Mouse (Mus musculus): ENCODE data around the gene Ksr2.

Gene Ksr2

GRCm38 (mm10) chr5:117697589-117697988 is 283.8 kb downstream of the Ksr2 start:
- DNase-seq, result no peak

- DNase-seq, result no peak
Measured at GRCm38 (mm10) chr5:117704371-117704770, 290.6 kb downstream of the Ksr2 start.

- DNase-seq, result no peak
Measured at GRCm38 (mm10) chr5:117706633-117707032, 292.8 kb downstream of the Ksr2 start.

- DNase-seq, result no peak
Measured at GRCm38 (mm10) chr5:117709306-117709705, 295.5 kb downstream of the Ksr2 start.

GRCm38 (mm10) chr5:117711636-117712035 is 297.8 kb downstream of the Ksr2 start:
- DNase-seq, result no peak

GRCm38 (mm10) chr5:117712207-117712606 is 298.4 kb downstream of the Ksr2 start:
- DNase-seq, result no peak

- DNase-seq, result no peak
Measured at GRCm38 (mm10) chr5:117717120-117717519, 303.3 kb downstream of the Ksr2 start.

- DNase-seq, result no peak
Measured at GRCm38 (mm10) chr5:117723316-117723715, 309.5 kb downstream of the Ksr2 start.

GRCm38 (mm10) chr5:117726548-117726947 is 312.7 kb downstream of the Ksr2 start:
- no peak for DNase-seq

GRCm38 (mm10) chr5:117727138-117727537 is 313.3 kb downstream of the Ksr2 start:
- DNase-seq, result no peak

GRCm38 (mm10) chr5:117731311-117731710 is 317.5 kb downstream of the Ksr2 start:
- DNase-seq, result no peak

- DNase-seq, result no peak
Measured at GRCm38 (mm10) chr5:117744654-117745178, 330.9 kb downstream of the Ksr2 start.

- no peak for DNase-seq
Measured at GRCm38 (mm10) chr5:117749353-117749752, 335.6 kb downstream of the Ksr2 start.

- no peak for DNase-seq
Measured at GRCm38 (mm10) chr5:117757696-117758482, 344.1 kb downstream of the Ksr2 start.

- DNase-seq, result no peak
Measured at GRCm38 (mm10) chr5:117761181-117761832, 347.5 kb downstream of the Ksr2 start.

- no peak for DNase-seq
Measured at GRCm38 (mm10) chr5:117764496-117764895, 350.7 kb downstream of the Ksr2 start.

- no peak for DNase-seq
Measured at GRCm38 (mm10) chr5:117779175-117779574, 365.4 kb downstream of the Ksr2 start.

- DNase-seq, result no peak
Measured at GRCm38 (mm10) chr5:117780681-117781080, 366.9 kb downstream of the Ksr2 start, which contains the start of gene Nos1. Nos1 (plus strand) TSS chr5:117781032.

GRCm38 (mm10) chr5:117781178-117781577 is 367.4 kb downstream of the Ksr2 start:
- no peak for DNase-seq

- no peak for DNase-seq
Measured at GRCm38 (mm10) chr5:117790071-117790470, 376.3 kb downstream of the Ksr2 start.

- no peak for DNase-seq
Measured at GRCm38 (mm10) chr5:117791875-117792274, 378.1 kb downstream of the Ksr2 start.

GRCm38 (mm10) chr5:117800849-117801248 is 387.0 kb downstream of the Ksr2 start:
- DNase-seq, result no peak

- no peak for DNase-seq
Measured at GRCm38 (mm10) chr5:117802071-117802521, 388.3 kb downstream of the Ksr2 start.

GRCm38 (mm10) chr5:117803551-117803950 is 389.8 kb downstream of the Ksr2 start:
- DNase-seq, result no peak

All from thymus, postnatal 14 days (tissue).